Mouse (Mus musculus): ENCODE results near the gene Cab39l. TPM values are rescaled to one million over a fixed set of nuclear protein-coding genes. Genes with fewer than 3 reads are reported as not detected.

The Cab39l gene
- polyA plus RNA-seq (2017; shearing (Covaris generic)), result 54.5 TPM

DNA sequence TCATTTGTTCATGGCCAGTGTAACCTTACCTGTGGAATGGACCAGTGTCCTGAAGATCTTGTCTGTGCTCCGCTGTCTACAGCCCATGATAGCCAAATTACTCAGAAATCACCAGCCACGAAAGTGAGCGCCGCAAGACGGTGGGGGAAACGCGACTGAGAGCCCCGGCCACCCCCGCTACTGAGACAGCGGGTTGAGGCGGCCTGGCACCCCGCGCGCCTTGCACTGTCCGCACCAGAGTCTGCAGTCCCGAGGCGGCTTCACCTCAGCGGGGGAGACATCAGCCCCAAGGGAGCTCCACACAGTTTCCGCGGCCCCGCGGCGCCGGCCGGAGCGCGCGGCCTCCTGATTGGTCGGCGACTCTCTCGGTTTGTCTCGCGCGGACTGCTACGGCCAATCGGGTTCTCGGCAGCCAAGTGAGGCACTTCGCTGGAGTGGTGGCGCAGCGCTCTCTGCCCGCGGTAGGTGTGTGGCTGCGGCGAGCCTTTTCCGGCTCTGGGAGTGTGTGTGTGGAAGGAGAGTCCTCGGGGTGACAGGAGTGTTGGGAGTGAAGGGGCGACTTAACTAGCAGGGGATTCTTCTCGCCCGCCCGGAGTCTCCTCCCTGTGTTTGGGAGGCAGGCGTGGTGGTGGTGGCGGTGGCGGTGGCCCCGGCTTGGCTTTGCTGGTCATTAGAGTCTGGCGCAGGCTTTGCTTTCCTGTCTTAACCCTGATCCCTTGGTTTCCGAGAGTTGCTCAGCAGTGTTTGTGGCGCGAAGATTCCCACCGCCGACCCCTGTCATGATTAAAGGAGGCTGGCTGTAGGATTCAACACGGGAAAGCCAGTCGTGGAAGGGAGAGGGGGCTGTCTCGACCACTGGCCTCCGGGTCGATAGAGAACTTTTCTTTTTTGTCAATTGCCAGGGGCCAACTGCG is at the start of gene Cab39l, which contains the start of gene Setdb2:
Cab39l (plus strand) TSS at position 415 of the 914 bp plus-strand sequence.
Setdb2 (minus strand) TSS at position 327 of the 914 bp plus-strand sequence.

DNA sequence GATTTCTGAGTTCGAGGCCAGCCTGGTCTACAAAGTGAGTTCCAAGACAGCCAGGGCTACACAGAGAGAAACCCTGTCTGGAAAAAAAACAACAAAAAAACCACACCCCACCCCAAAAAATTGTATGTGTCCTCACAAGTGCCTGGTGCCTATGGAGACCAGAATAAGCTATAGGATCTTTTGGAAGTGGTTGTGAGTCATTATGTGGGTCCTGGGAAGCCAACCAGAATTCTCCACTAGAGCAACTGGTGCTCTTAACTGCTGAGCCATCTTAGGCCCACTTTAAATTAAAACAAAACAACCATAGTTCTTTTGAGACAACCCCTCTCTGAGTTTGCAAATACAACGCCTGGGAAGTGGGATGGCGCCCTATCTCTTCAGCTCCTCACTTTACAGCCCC is 45.5 kb upstream of the Cab39l start, which contains the start of gene Phf11c:
Phf11c (minus strand) TSS at position 101 of the 400 bp plus-strand sequence.

GRCm38 (mm10) chr14:59597398-59598259 is 156.9 kb downstream of the Cab39l start, which contains the start of gene Cdadc1:
Cdadc1 (minus strand) TSS chr14:59597959.

DNA sequence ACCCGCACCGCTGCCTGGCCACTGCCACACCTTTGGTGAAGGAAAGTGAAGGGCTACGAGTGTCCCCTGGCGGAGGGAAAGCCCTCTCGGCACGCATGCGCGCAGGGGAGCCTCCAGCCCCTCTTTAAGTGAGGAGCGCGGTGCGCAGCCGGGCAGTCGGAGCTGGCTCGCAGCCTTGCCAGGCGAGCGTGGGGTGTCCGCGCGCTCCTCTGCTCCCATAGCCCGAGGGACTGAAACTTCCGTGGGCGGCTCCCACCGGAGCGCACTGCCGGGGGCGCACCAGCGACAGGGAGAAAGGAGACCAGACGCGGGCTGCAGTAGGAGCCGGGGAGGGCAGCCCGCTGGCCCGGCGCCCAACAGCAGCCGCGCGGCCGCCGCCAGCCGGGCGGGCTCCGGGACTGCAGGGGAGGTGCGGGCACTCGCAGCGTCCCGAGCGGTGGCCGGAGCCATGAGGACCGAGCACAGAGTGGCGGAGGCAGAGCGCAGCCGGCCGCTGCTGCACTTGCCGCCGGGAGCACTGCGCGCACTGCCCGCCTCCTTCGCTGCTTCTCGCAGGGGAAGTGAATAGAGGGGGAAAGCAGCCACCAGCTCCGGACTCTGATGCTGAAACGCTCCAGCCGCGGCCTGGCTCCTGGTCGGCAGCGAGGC is 184.5 kb downstream of the Cab39l start, which contains the start of gene Shisa2:
Shisa2 (plus strand) TSS at position 151 of the 648 bp plus-strand sequence.

Other genes starting within 250 kb of the Cab39l start
- 55.0 TPM for gene Rcbtb1, start 239.8 kb upstream of the Cab39l start, polyA plus RNA-seq (2017; shearing (Covaris generic))
- 3.9 TPM for gene Gm6904, start 180.8 kb upstream of the Cab39l start, polyA plus RNA-seq (2017; shearing (Covaris generic))
- gene Phf11a, start 143.4 kb upstream of the Cab39l start, polyA plus RNA-seq (2017; shearing (Covaris generic)), result 20.6 TPM
- 87.9 TPM for gene Phf11b, start 99.6 kb upstream of the Cab39l start, polyA plus RNA-seq (2017; shearing (Covaris generic))
- 7.2 TPM for gene Phf11d, start 75.5 kb upstream of the Cab39l start, polyA plus RNA-seq (2017; shearing (Covaris generic))
- 6.4 TPM for gene Phf11c, start 45.6 kb upstream of the Cab39l start, polyA plus RNA-seq (2017; shearing (Covaris generic))
- gene Setdb2, start 88 bp upstream of the Cab39l start, polyA plus RNA-seq (2017; shearing (Covaris generic)), result 24.9 TPM
- 23.9 TPM for gene Cdadc1, start 157.0 kb downstream of the Cab39l start, polyA plus RNA-seq (2017; shearing (Covaris generic))
- 0.44 TPM for gene Shisa2, start 184.3 kb downstream of the Cab39l start, polyA plus RNA-seq (2017; shearing (Covaris generic))